Mouse (Mus musculus) retina, embryonic 14.5 days (tissue): ENCODE measurements around the gene Sh2d1a.

Experiments
- DNase-seq: peaks from one replicate; pipeline ENCODE4 v3.0.0-alpha.2; 2015; ENCODE audit warnings: low spot score

The Sh2d1a gene

GRCm38 (mm10) chrX:42502291-42503043, at the start of gene Sh2d1a:
Gene Sh2d1a, plus strand, starts transcription at chrX:42502453.
- DNase-seq: no peak

GRCm38 (mm10) chrX:42453001-42453400, 49.3 kb upstream of the Sh2d1a start:
- DNase-seq: no peak

DNA sequence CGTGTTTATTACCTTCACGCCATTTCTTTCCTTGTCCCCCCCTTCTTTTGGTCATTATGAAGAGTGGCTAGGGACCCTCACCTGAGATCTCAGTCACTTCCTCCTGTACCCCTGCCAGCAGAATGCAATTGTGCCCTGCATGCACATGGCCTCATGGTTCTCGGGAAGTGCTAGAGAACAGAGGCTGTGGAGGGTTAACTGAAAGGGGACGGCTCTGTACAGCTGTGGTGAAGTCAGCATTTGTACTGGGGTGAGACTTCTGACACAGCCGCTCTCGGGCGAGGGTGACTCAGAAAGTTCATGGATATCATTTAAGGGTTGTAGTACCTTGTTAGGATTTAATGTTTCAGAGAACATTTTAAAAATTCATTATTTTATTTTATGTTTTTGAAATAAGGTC, 47.7 kb upstream of the Sh2d1a start:
- DNase-seq: no peak

GRCm38 (mm10) chrX:42489446-42489845, 12.8 kb upstream of the Sh2d1a start, which contains the start of gene Tex13c2:
Gene Tex13c2, plus strand, starts transcription at chrX:42489691.
- DNase-seq: no peak

DNA sequence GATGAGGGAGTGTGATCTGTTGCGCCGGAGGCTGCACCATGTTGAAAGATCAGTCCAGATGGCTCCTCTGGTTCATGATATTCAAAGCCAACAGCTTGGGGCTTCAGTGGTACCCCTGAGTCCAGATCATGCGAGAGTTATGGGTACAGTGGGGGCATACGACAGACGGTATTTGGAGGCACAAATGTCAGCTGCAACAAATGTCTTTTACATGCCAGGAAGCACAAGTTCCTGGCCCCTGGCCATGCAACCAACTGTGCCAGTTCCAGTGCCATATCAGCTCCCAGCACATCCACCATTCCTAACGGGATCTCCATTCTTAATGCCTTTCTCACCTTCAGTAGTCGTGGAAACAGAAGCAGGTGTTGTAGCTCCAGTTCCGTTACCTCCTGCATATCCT, 11.9 kb upstream of the Sh2d1a start:
- no peak for DNase-seq

DNA sequence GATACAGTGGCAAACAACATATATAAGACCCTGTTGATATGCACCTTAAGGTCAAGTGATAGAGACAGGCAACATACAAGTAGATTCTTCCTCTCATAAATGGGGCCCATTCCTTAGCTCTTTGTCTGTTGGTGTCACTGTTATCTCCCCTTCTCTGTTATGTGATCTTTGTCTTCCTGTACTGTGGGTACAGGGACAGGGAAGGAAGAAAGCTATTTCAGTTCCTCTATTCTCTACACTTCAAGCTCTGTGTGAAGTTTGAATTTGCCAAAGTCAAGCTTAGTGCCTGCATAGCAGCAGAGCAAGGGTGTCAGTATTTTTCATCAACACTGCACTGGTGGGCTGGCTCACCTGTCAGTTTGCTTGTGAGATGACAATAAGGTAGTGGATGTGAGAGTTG, 1.7 kb upstream of the Sh2d1a start:
- no peak for DNase-seq

GRCm38 (mm10) chrX:42511105-42511504, 8.9 kb downstream of the Sh2d1a start:
- no peak for DNase-seq

- DNase-seq: no peak
Observed at GRCm38 (mm10) chrX:42512567-42512966, 10.3 kb downstream of the Sh2d1a start.

DNA sequence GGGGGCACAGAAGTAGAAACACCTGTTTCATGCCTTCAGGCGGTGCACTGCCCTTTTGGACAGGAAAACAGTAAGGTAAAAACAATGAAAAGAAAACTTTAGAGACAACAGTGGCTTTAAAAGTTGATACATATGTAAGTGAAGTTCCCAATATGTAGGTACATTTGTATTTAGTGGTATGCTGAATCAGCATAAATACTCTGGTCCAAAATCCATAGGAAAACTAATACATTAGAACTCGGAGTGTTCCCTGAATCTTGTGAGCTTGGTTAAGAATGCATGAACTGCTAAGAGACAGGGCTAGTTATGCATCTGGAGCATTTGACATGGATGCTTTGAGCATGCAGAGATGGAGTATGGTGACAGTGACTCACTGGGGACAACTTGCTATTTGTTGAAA, 20.6 kb downstream of the Sh2d1a start:
- no peak for DNase-seq

DNA sequence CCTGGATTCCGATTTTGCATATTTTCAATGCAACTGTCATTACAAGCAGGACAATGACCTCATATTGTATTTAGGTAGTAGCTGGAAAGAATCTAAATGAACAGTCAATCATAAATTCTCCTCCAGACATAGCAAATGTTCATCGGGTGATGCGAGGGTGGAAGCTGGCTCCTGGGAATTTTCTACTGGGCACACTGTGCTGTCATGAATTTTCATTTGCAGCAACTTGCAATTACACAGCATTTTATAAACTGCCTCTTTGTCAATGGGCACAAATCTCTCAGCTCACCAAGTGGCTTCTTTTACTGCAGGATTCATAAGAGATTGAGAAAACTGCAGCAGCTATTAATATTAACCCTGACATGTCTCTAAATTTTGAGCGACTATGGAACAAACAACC, 28.4 kb downstream of the Sh2d1a start:
- DNase-seq: peak; percentile 14

- peak; percentile 23 for DNase-seq
Observed at GRCm38 (mm10) chrX:42540030-42540755, 37.9 kb downstream of the Sh2d1a start.

- DNase-seq: peak; percentile 86
Observed at GRCm38 (mm10) chrX:42540756-42541053, 38.5 kb downstream of the Sh2d1a start.

DNA sequence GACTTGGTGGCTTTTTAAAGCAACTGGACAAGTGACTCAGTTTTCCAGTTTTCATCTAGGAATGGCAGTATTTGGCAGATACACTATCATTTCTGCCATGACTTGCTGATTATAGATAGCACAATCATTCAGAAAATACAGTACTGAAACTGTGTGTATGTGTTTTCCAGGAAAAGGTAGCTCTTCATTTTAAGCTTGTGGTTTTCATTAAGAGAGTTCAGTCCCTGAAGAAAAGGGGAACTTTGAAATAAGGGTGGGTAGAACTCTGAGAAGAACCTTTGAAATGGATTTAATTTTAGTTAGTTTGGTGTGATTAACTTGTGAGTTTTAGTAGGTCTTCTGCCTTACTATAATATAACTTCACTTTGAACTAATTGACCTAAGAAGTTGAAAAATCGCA, 42.8 kb downstream of the Sh2d1a start:
- DNase-seq: no peak

- no peak for DNase-seq
Observed at GRCm38 (mm10) chrX:42548513-42548912, 46.3 kb downstream of the Sh2d1a start.

GRCm38 (mm10) chrX:42557284-42557683, 55.0 kb downstream of the Sh2d1a start:
- peak; percentile 73 for DNase-seq

DNA sequence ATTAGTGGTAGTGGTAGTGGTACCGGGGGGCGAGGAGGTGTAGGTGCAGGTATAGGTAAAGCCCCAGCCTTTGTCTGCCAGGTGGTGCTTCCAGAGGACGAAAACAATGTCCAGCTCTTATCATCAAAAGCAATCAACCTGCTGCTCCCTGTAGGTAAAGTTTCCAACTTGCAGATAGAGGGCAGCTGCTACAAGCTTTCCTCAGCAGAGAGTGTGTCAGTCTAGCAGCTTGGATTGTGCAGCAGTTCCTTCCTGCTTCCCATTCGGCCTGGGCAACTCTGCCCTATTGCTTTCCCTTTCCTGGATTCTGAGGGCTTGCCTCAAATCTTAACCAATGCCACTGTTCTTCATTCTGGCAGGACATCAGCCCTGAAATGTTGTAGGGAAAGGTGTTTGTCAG, 56.4 kb downstream of the Sh2d1a start:
- DNase-seq: no peak
